Mouse (Mus musculus) heart, embryonic 15.5 days (tissue): ENCODE measurements around the gene Fastk. TPM values are rescaled to one million over a fixed set of nuclear protein-coding genes. Genes with fewer than 3 reads are reported as not detected.
A peak's percentile ranks its signal among the peaks of the same experiment; 100 is the strongest.

Experiments used
- ATAC-seq: fragments of 200-750 bp; cut with Nextera tagmentation; replicated peaks from 2 replicates; pipeline ENCODE4 v1.8.0; 2017; ENCODE audit warnings: low read depth, moderate TSS enrichment; ENCODE audit not compliant: insufficient number of reproducible peaks, insufficient read depth, low FRiP score
- H3K27ac ChIP-seq: fragments of 300-500 bp; sonication (generic); 2 replicates; pipeline ENCODE4 v1.5.1; 2015; ENCODE audit warnings: mild to moderate bottlenecking, inconsistent platforms
- H3K27me3 ChIP-seq: fragments of 300-500 bp; sonication (generic); 2 replicates; pipeline ENCODE4 v1.6.1; 2015; ENCODE audit warnings: inconsistent platforms
- H3K36me3 ChIP-seq: fragments of 300-500 bp; sonication (generic); 2 replicates; pipeline ENCODE4 v1.6.1; 2015; ENCODE audit warnings: mild to moderate bottlenecking, inconsistent platforms
- H3K4me1 ChIP-seq: fragments of 300-500 bp; sonication (generic); replicated peaks from 2 replicates; pipeline ENCODE4 v1.6.1; 2015; ENCODE audit warnings: inconsistent platforms
- H3K4me2 ChIP-seq: fragments of 300-500 bp; sonication (generic); 2 replicates; pipeline ENCODE4 v1.6.1; 2015; ENCODE audit warnings: inconsistent platforms, mild to moderate bottlenecking, moderate library complexity
- H3K4me3 ChIP-seq: fragments of 300-500 bp; sonication (generic); 2 replicates; pipeline ENCODE4 v1.5.1; 2015; ENCODE audit warnings: mild to moderate bottlenecking, inconsistent platforms
- H3K9ac ChIP-seq: fragments of 300-500 bp; sonication (generic); 2 replicates; pipeline ENCODE4 v1.6.1; 2015; ENCODE audit warnings: mild to moderate bottlenecking, inconsistent platforms
- H3K9me3 ChIP-seq: fragments of 300-500 bp; sonication (generic); replicated peaks from 2 replicates; pipeline ENCODE4 v1.6.1; 2016; ENCODE audit warnings: inconsistent platforms
- WGBS: fragments of 180-500 bp; shearing (Covaris S2); methylation state at CpG from one replicate; pipeline ENCODE4 v1.1.7; 2015; ENCODE audit warnings: mixed read lengths; 5-methylcytosine and 5-hydroxymethylcytosine counted together
- polyA plus RNA-seq: library from polyadenylated mRNA; unstranded; fragments of >200 nt; fragmentation: Nextera tagmentation; extraction: Ambion mirVana; gene quantifications from 2 replicates; pipeline ENCODE4 v1.2.1, GENCODE M21; 2015

Gene Fastk
- polyA plus RNA-seq, 1 experiment from 2014 or later: 173 TPM

- peak overlapping the region; percentile 50 for H3K4me3 ChIP-seq
- WGBS: 61% methylated on average over 6 of the region's 6 CpGs
- H3K27ac ChIP-seq: no peak overlapping the region
- H3K9me3 ChIP-seq: no peaks in the 10 kb centered on the region
- peak overlapping the region; percentile 90 for H3K4me2 ChIP-seq
- peaks cover 30% of the 10 kb centered on the region; the same call in 1 of the 2 replicates for H3K36me3 ChIP-seq
- 0 out of 2 replicates have a peak, but pooled peaks cover 4% of the 10 kb centered on the region for H3K27me3 ChIP-seq
- no peak for ATAC-seq
- no peak overlapping the region for H3K9ac ChIP-seq
- H3K4me1 ChIP-seq: peaks cover 38% of the 10 kb centered on the region
Measured at GRCm38 (mm10) chr5:24475476-24476241, 30.6 kb upstream of the Fastk start.

GRCm38 (mm10) chr5:24474723-24475261 lies 29.7 kb upstream of the Fastk start:
- no peak overlapping the region; the same call in 1 of the 2 replicates for H3K27ac ChIP-seq
- H3K4me1 ChIP-seq: peaks cover 38% of the 10 kb centered on the region
- peaks cover 22% of the 10 kb centered on the region; the same call in 1 of the 2 replicates for H3K36me3 ChIP-seq
- 0 out of 2 replicates have a peak, but pooled peaks cover 4% of the 10 kb centered on the region for H3K27me3 ChIP-seq
- H3K4me2 ChIP-seq: peak overlapping the region; percentile 90
- peak overlapping the region; percentile 50 for H3K4me3 ChIP-seq
- H3K9ac ChIP-seq: peak overlapping the region; percentile 53
- peak; percentile 41 for ATAC-seq
- 3% methylated on average over 67 of the region's 67 CpGs for WGBS
- H3K9me3 ChIP-seq: no peaks in the 10 kb centered on the region

- 6% methylated on average over 71 of the region's 77 CpGs for WGBS
- ATAC-seq: peak; percentile 13
- 0 out of 2 replicates have a peak, but pooled peaks cover 4% of the 10 kb centered on the region for H3K27me3 ChIP-seq
- no peaks in the 10 kb centered on the region for H3K9me3 ChIP-seq
- H3K36me3 ChIP-seq: peaks cover 16% of the 10 kb centered on the region; the same call in 1 of the 2 replicates
- H3K9ac ChIP-seq: peak overlapping the region; percentile 53
- peak overlapping the region; percentile 50 for H3K4me3 ChIP-seq
- peak overlapping the region; percentile 21 for H3K27ac ChIP-seq
- H3K4me1 ChIP-seq: peaks cover 42% of the 10 kb centered on the region
- peak overlapping the region; percentile 90 for H3K4me2 ChIP-seq
Measured at GRCm38 (mm10) chr5:24474025-24474722, 29.1 kb upstream of the Fastk start.

GRCm38 (mm10) chr5:24472884-24473619 lies 28.0 kb upstream of the Fastk start:
- H3K27ac ChIP-seq: no peak overlapping the region
- WGBS: 35% methylated on average over 7 of the region's 7 CpGs
- ATAC-seq: no peak

GRCm38 (mm10) chr5:24470600-24470999 lies 25.5 kb upstream of the Fastk start:
- ATAC-seq: no peak
- Histone ChIP-seq H3K9ac (no peak overlapping the region), H3K4me3 (no peak overlapping the region), H3K36me3 (no peaks in the 10 kb centered on the region), H3K27me3 (0 out of 2 replicates have a peak, but pooled peaks cover 4% of the 10 kb centered on the region), H3K4me2 (no peak overlapping the region), H3K27ac (no peak overlapping the region), H3K4me1 (peaks cover 42% of the 10 kb centered on the region), H3K9me3 (no peaks in the 10 kb centered on the region)
- WGBS: 12% methylated on average over 5 of the region's 5 CpGs

More at GRCm38 (mm10) chr5:24472884-24473619, 28.0 kb upstream of the Fastk start:
- Histone ChIP-seq H3K4me3 (no peak overlapping the region), H3K36me3 (peaks cover 6% of the 10 kb centered on the region; the same call in 1 of the 2 replicates), H3K27me3 (0 out of 2 replicates have a peak, but pooled peaks cover 4% of the 10 kb centered on the region), H3K9ac (no peak overlapping the region), H3K4me2 (no peak overlapping the region), H3K4me1 (peaks cover 43% of the 10 kb centered on the region), H3K9me3 (no peaks in the 10 kb centered on the region)

GRCm38 (mm10) chr5:24466762-24467161 lies 21.7 kb upstream of the Fastk start:
- H3K27ac ChIP-seq: no peak overlapping the region
- 61% methylated on average over 12 of the region's 12 CpGs for WGBS
- H3K9ac ChIP-seq: no peak overlapping the region

GRCm38 (mm10) chr5:24455613-24456012 lies 10.5 kb upstream of the Fastk start:
- H3K9ac ChIP-seq: peak overlapping the region; percentile 6; the same call in 1 of the 2 replicates
- peaks cover 41% of the 10 kb centered on the region for H3K4me1 ChIP-seq
- peaks cover 3% of the 10 kb centered on the region; the same call in 1 of the 2 replicates for H3K36me3 ChIP-seq
- peak overlapping the region; percentile 24 for H3K4me2 ChIP-seq
- WGBS: 67% methylated on average over 7 of the region's 7 CpGs
- H3K27ac ChIP-seq: peak overlapping the region; percentile 68
- H3K4me3 ChIP-seq: no peak overlapping the region
- no peaks in the 10 kb centered on the region for H3K27me3 ChIP-seq
- no peak for ATAC-seq
- H3K9me3 ChIP-seq: no peaks in the 10 kb centered on the region

More at GRCm38 (mm10) chr5:24466762-24467161, 21.7 kb upstream of the Fastk start:
- Histone ChIP-seq H3K9me3 (no peaks in the 10 kb centered on the region), H3K4me3 (no peak overlapping the region), H3K36me3 (no peaks in the 10 kb centered on the region), H3K4me2 (no peak overlapping the region), H3K27me3 (no peaks in the 10 kb centered on the region), H3K4me1 (0 out of 2 replicates have a peak, but pooled peaks cover 10% of the 10 kb centered on the region)
- ATAC-seq: no peak

GRCm38 (mm10) chr5:24455076-24455475 lies 10.0 kb upstream of the Fastk start:
- WGBS: 63% methylated on average over 3 of the region's 3 CpGs

GRCm38 (mm10) chr5:24453985-24454303 lies 8.9 kb upstream of the Fastk start:
- Histone ChIP-seq H3K9me3 (no peaks in the 10 kb centered on the region), H3K27ac (peak overlapping the region; percentile 95; the same call in 1 of the 2 replicates), H3K4me2 (peak overlapping the region; percentile 84), H3K36me3 (peaks cover 3% of the 10 kb centered on the region; the same call in 1 of the 2 replicates), H3K27me3 (no peaks in the 10 kb centered on the region), H3K4me3 (peak overlapping the region; percentile 65), H3K4me1 (peaks cover 41% of the 10 kb centered on the region), H3K9ac (peak overlapping the region; percentile 86; the same call in 1 of the 2 replicates)
- WGBS: 32% methylated on average over 2 of the region's 2 CpGs
- no peak for ATAC-seq

More at GRCm38 (mm10) chr5:24455076-24455475, 10.0 kb upstream of the Fastk start:
- Histone ChIP-seq H3K27ac (peak overlapping the region; percentile 68), H3K9me3 (no peaks in the 10 kb centered on the region), H3K4me3 (no peak overlapping the region), H3K27me3 (no peaks in the 10 kb centered on the region), H3K4me2 (peak overlapping the region; percentile 84), H3K4me1 (peaks cover 41% of the 10 kb centered on the region), H3K36me3 (peaks cover 3% of the 10 kb centered on the region; the same call in 1 of the 2 replicates), H3K9ac (no peak overlapping the region)
- no peak for ATAC-seq

GRCm38 (mm10) chr5:24453283-24453984 lies 8.3 kb upstream of the Fastk start:
- H3K4me1 ChIP-seq: peaks cover 41% of the 10 kb centered on the region
- no peaks in the 10 kb centered on the region for H3K9me3 ChIP-seq
- H3K36me3 ChIP-seq: no peaks in the 10 kb centered on the region
- peak overlapping the region; percentile 86 for H3K9ac ChIP-seq
- peak overlapping the region; percentile 95 for H3K27ac ChIP-seq
- H3K4me3 ChIP-seq: peak overlapping the region; percentile 65
- no peak for ATAC-seq
- 25% methylated on average over 5 of the region's 5 CpGs for WGBS
- peak overlapping the region; percentile 84 for H3K4me2 ChIP-seq
- H3K27me3 ChIP-seq: no peaks in the 10 kb centered on the region
